Mouse (Mus musculus) heart, adult 9 months (tissue): Measurements from ENCODE around the gene Elmod1.
"Not testable (repeated sequence)": the region's sequence is repeated elsewhere in the genome, so short reads cannot be mapped to it uniquely, and the experiment has no call there.

ENCODE experiments used
- DNase-seq, 2 experiments: peaks; one replicate each; pipeline ENCODE4 v3.0.0; 2022; ENCODE audit warnings: low spot score in 2 of 2

Elmod1 gene

DNA sequence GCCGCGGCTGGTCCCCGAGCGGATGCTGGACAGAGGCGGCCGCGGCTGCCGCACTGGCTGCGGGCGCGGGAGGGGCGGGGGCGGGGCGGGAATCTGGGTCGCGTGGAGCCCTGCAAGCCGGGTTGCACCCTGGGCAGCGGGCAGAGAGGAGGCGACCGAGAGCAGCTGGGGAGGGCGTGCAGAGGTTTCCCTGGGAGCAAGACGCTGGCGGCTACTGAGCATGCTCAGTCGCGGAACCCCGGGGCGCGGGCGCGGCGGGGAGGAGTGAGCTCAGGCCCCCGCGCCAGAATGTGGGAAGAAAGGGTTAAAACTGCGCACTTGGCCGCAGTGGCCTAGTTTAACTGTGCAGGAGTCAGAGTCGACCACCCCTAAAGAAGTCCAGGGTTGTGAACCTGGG is at the start of gene Elmod1:
TSS of gene Elmod1 (minus strand) at position 180 of the 397 bp plus-strand sequence.
- no peak for DNase-seq

DNA sequence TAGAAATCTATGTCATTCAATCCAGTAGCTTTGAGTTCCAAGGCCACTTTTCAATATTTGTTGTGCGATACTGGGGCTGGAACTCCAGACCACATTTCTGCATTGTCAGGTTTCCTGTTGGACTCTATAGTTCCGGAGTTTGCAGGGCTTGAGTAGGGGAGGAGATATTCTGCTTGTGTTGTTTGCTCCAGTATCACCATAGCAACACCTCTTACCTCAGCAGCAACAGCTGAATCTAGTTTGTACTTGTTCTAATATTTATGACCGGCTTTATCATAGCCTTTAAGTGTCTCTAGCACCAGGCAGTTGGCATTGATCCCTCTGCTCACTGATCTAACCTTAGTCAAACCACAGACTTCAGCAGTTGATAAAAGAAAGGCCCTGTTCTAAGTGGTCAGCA is 47.7 kb upstream of the Elmod1 start:
- no peak for DNase-seq

DNA sequence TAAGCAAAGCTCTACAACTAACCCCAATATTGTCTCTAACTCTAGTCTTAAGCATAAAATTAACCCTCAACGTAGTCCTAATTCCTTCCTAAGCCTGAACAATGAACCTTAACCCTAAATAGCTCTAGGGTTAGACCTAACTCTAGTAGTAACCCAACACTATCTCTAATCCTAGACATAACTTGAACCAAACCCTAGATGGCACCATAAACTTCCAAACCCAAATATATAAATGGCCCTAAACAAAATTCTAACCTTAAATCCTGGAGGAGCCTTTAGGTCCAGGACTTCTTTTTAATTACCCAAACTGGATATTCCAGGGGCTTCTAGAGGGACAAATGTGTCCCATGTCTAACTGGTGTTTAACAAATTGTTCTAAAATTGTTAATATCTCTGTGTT is 19.4 kb upstream of the Elmod1 start:
- DNase-seq, result no peak

DNA sequence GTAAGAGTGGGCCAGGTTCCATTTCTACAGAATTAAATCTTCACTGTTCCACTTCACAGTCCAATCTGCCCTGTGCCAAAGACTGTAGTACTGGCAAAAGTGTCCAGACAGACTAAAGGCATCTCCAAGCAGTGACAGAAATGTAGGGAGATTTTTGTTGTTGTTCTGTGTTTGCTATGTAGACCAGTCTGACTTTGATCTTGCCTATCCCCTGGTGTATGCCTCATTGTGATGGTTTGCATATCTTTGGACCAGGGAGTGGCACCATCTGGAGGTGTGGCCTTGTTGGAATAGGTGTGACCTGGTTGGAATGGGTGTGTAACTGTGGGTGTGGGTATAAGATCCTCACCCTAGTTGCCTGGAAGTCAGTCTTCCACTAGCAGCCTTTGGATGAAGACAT is 17.5 kb upstream of the Elmod1 start:
- DNase-seq, result not testable (repeated sequence)

DNA sequence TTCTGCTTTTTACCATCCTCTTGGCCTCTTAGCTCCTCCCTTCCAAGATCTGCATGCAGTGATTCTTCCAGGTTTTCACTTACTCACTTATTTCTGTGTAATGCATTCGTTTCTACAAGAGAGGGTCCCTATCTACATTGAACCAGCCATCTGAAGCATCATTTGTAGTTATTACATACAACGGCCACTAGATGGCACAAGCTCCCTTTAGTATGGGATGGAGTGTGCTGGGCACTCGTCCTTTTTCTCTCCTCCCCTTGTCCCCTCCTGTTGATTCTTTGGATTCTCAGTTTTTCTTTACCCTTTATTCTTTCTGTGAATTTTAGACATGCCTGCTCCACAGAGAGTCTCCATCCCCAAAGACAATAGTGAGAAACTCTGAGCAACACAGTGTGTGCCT is 15.8 kb upstream of the Elmod1 start:
- DNase-seq, result no peak

DNA sequence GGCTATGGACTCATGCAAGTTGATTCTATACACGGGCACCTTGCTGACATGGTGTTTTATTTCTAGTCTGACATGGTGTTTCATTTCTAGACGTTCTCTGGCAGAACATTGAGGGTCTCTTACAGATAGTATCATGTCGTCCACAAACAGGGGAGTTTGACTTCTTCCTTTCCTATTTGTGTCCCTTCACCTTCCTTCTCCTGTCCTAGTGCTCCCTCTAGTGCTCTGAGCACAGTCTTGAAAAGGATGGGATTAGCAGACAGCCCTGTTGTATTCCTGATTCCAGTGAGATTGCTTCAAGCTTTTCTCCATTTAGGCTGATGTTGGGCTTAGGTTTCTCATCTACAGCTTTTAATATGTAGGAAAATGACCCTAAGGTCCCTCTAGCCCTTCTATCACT is 11.9 kb upstream of the Elmod1 start:
- DNase-seq, result no peak

DNA sequence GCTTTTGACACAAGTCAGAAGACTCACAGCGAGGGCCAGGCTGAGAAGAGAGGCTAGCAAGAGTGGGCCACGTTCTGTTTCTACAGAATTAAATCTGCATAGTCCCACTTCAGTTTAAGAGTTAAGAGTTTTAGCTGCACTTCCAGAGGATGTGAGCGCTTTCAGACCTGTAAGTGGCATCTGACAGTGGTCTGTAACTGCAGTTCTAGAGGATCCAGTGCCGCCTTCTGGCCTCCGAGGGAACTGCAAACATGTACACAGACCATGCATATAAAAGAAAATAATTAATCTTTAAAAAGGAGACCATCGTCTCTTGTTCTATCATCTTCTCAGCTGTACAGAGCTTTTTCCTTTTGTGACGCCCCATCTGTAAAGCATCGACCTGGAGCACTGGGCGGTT is 9.8 kb upstream of the Elmod1 start:
- DNase-seq, result no peak

DNA sequence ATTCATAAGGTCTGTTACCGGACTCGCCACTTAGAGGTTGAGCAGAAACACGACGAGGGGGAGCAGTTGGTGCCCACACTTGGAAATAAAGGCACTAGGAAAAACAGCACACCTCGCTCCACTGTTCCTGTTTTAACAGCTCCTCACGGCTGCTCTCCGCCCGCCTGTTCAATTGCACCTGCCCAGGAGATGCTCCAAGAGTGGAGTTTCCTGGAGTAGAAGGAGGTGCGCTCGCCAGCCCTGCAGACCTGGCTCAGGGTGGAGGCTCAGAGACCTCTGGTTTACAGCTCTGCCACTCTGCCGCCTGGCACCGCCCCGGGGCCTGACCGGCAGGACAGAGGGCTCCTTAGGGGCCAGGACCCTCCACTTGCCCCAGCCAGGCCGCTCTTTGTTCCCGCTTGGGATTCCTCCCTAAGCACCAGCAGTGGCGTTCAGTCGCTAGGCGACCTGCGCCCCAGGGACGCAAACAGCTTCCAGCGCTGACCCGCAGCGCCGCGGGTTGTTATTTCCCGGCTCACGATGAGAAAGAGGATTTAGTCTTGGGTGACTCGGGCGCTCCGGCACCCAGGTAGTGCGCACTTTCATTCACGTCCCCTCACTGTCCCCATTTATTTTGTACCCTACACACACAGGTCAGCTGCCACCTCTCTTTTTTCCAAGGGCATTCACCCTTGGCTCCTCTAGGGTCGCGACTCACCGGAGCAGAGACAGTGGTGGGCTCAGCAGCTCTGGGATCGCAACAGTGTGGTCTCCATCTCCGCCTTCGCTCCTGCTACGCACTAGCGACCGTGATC is 576 bp downstream of the Elmod1 start:
- DNase-seq, result no peak

DNA sequence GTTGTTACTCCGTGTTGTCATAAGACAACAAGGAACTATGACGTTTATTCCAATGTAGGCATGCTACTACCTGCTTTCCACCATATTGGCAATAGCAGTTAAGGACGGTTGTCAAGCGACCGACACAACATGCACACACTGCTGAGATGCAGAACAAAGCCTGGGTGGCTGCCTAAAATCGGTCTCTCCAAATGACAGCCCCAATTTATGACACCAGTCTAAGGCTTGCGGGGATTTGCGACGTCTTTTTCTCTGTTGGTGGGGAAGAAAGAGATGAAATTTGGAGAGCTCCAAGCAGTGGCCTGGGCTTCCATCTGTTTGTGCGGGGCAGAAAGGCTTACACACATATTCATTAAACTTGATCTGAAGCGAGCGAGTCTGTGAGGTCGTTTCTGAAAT is 1.2 kb downstream of the Elmod1 start:
- DNase-seq, result no peak

DNA sequence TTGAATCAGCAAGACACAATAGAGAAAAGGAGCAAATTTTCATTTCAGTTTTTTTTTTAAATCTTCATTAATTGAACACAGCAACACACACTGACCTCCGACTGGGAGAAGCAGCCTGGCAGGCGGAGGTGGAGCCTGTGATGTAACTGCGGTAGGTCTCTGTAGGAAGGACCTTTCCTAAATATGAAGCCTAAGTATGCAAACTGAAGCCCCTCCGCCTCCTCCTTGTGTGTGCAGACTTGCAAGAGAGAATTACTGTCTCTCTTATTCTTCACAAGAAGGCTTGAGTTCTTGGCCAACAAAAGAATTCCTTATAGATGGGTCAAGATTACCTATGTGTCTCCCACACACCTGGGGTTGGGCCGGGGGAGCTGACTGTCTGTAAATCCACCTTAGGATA is 1.9 kb downstream of the Elmod1 start:
- DNase-seq, result no peak

DNA sequence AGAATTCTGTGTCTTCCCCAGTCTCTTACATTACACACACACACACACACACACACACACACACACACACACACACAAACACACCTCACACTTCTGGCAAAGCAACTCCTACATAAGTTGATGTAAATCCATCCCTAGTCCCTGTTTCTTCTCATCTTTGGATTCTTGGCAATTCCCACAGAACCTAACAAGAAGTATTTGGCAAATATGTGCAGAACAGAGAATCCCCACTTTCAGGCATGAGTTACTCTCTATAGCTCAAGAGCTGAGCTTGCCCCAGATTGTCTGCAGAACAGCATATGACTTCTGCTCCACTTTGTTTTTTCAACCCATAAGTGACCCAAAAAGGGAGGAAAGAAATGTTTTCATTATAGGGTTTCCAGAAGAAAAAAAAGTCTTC is 2.7 kb downstream of the Elmod1 start:
- no peak for DNase-seq

DNA sequence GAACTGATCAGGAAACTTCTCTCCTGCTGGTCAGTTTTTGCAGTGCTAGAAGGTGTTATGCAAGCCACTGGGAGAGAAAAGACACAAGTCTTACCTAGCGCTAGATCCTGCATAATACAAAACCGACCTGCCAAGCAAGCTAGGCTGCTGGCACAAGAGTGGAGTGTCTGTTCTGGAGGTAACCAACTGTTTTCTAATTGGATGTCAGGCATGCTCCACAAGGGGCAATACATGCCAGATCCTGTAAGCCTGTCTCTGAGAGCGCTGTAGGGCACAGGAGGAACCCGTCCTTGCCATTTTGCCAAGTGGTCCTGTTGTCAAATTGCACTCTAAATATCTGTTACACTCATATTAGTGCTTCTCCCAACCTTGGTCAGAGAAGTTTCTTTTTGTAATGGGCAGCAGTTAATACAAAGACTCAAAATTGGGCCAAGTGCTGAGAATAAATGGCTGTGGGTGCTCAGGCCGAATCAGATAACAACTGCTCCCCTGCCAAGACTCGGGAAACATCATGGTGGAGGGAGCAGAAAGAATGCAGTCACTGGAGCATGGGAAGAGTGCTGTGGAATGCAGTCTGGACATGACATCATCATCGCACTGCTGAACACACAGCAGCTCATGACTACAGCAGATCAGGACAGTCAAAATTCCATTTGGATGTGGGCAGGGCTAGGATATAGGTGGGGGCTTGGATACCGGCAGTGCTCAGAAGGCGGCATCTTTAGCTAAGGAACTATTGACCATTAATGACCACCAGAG is 7.3 kb downstream of the Elmod1 start:
- no peak for DNase-seq

DNA sequence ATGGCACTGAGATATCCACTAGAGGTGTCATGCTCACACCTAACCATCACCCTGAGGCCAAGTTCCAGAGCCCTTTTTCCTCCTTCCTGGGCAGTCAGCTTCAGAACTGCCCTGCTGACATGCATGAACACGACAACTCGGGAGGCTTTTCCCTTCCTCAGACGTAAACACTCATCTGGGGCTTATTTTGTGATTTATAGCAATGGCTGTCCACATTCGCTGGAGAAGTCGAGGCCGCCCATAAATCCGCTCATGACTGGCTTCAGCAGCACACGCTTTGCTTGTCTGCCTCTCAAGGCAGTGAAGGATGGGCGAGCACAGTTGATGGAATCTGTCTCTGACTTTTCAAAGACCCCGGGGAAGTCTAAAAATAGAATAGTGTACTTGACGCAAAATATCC is 18.1 kb downstream of the Elmod1 start:
- DNase-seq, result no peak

DNA sequence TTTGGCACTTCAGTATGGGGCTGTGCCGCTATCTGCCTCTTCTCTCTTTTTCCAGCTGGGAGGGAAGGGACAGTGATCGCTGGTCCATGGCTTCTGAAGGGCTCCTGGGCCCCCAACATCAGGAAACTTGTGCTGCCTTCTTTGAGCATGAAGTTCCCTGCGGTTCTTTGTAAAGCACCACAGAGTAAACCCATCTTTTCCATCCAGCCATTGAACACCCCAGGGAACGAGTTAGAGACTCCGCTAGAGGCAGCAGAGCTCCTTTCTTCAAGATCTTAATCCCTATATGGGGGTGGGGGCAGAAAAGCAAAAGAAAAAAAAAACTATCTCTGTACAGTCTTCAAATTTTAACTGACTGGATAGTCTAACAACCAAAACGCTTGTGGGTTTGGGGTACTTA is 20.2 kb downstream of the Elmod1 start:
- no peak for DNase-seq

DNA sequence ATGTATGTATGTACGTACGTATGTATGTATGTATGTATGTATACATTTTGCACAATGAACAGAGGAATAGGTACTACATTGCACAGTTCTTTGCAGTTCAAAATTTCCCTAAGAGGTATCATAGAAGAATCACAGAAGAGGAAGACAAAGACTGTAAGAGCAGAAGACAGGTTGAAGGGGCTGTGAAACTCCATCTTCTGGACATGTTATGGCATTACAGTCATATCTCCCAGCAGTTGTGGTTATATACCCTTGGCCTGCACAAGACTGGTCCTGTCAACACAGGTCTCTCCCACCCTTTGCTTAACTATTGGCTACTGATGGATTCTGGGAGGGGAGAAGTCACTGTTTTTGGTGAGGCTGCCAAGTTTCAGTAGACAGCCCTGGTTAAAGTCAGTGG is 27.6 kb downstream of the Elmod1 start:
- DNase-seq, result no peak

DNA sequence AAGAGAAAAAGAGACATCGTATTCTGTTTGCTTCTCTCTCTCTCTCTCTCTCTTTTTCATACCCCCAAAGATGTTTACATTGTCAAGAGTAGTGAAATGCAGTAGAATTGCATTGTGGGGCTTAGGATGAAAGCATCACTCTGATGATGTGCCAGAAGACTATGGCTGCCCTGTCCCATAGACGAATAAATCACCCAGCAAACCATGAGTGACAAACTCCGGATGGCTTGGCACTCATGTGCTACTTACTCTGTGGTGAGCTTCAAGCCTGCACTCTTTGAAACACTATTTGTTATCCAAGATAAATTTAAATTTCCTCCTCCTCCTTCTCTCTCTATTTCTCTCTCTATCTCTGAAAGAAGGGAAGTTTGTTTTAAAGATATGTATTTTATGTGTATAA is 36.5 kb downstream of the Elmod1 start:
- no peak for DNase-seq

DNA sequence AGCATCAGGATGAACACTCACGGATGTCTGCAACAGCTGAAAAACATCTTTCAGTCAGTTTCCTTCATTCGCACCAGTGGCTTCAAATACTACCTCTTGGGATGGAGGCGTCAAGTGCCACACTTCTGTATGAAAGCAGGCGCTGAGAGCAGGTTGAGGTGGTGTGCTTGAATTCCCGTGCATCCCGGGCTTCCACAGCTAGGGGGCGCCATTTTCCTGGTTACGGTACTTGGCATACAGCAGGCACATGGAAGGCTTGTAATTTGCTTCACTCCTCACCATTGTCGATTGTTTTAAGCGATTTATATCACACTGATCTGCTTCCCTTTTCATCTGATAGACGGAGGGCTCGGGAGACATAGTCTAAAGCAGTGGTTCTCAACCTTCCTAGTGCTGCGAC is 40.9 kb downstream of the Elmod1 start:
- no peak for DNase-seq

DNA sequence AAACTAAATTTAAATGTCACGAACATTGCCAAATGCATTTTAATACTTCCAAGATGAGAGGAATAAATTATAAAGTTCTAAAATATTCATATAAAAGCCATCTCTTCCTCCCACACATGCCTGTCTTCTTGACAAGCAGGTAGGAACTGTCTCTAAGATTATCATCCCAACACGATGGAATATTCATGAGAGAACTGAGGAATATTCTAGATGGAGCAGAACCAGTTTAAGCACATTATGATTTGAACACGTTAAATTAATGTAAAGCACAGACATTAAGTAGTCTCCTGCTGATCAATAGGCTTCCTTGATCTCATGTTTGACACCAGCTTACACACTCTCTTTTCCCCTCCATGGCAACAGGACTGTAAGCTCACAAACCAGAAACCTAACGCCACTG is 41.7 kb downstream of the Elmod1 start:
- no peak for DNase-seq

DNA sequence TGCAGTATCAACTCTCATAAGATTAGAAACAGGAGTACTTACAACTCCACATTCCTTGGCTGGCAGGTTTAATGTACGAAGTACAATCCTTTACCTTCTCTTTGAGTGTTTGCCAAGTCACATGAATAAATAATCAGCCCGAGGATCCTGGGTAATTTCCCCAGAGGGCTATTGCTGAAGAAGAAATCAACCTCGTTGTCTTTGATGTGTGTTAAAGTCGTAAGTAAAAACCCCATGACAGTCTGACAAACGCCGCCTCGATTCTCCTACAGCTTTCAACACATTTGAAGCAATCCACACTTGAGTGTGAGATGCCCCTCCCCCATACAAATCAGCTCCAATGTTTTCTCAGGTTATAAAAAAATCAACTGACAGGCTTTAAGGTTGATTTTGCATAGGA is 44.2 kb downstream of the Elmod1 start:
- no peak for DNase-seq

DNA sequence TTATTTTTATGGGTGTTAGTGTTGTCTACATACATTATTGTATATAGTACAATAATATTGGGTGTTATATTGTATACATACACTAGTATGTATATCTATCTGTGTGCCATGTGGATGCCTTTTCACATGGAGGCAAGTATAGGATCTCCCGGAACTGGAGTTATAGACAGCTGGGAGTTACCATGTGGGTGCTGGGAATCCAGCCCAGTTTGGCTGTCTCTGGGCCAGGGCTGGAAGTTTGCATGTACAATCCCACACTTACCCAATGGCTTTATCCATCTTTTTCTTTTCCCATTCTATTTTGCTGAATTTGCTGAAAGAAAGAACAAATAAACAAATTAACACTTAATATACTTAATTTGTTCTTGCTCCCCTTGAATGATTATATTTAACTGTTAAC is 54.0 kb downstream of the Elmod1 start:
- DNase-seq, result no peak

DNA sequence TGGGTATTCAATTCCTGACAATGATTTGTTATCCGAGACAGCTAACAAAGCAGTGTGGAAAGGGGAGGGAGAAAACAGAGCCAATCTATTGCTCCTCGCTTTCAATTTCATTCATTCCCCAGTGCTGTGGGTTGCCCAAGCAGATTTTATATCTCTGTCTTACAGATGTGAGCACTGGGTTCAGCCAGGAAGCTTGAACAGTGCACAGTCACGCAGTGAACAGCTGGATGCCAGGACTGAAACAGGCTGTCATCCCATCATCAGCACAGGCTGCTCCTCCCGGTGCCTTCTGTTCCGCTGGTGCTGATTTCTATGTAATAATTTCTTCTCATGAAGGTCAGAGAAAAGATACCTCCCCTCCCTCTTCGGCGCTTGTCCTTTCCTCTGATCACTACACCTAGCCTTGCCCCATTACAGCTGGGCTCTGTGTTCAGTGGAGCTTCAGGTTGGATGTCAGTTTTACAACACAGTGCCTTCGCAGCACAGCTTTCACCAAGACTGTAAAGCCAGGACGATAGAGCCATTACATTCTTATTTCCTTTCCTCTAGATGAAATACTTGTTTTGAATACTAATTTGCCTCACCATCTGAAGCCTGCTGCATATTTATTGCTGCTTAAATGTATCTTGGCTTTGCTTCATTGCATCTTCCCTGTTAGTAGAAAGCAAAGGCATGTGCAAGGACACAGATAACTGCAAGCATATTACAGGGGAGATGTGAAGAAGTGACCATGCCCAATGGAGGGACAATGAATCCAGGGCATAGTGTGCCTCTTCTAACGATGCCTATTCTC is 59.0 kb downstream of the Elmod1 start:
- no peak for DNase-seq

DNA sequence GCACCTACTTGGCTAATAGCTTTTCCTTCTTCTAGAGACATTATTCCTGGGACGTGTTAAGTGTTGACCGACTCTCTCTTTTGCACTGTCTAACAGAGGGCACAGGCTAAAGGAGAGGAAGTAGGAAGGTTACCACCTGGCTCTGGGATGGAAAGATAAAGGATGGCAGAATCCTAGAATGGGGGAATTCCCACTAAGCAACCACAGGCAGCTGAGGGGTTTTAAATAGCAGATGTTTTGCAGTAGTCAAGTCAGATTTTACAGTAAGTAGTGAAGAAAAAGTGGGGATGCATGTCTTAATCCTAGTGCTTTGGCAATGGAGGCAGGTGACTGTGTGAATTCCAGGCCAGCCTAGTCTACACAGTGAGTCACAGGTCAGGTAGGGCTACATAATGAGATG is 64.3 kb downstream of the Elmod1 start:
- no peak for DNase-seq

DNA sequence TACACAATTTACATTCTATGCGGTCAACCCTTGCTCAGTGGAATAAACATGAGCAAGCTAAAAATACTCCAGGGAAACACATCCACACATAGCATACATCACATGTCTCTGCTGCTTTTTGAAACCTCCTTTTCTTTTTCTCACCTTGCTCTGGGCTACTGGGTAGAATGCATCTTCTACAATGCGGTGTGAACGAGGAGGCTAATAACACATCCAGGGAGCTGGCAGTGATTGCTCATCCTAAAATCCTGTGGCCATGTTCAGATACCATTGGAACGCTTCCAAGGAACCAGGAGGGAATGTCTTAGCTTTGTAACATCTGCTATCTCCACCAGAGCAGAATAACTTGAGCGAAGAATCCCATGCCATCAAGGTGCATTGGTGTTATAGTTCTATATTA is 64.8 kb downstream of the Elmod1 start:
- DNase-seq, result no peak
